Mouse (Mus musculus) C2C12 (cell line): Measurements from ENCODE around the gene Trio. TPM values are rescaled to one million over a fixed set of nuclear protein-coding genes. Genes with fewer than 3 reads are reported as not detected.

Source experiments
- H3K27me3 ChIP-seq: one replicate; pipeline ENCODE4 v1.6.1; 2011; ENCODE audit not compliant: control insufficient read depth, insufficient read depth, insufficient read length
- H3K36me3 ChIP-seq: one replicate; pipeline ENCODE4 v1.6.1; 2011; ENCODE audit not compliant: control insufficient read depth, insufficient read depth
- H3K4me3 ChIP-seq: one replicate; pipeline ENCODE4 v1.5.1; 2011; ENCODE audit warnings: mild to moderate bottlenecking, control low read depth; ENCODE audit not compliant: poor library complexity, insufficient read depth, severe bottlenecking
- H3K79me2 ChIP-seq: one replicate; pipeline ENCODE4 v1.6.1; 2011; ENCODE audit not compliant: control insufficient read depth, insufficient read depth
- H3K79me3 ChIP-seq: one replicate; pipeline ENCODE4 v1.6.1; 2011; ENCODE audit warnings: low read depth, control low read depth
- H3ac ChIP-seq: one replicate; pipeline ENCODE3; 2011; ENCODE audit warnings: low read depth; ENCODE audit not compliant: control insufficient read depth, insufficient read length
- CEBPB ChIP-seq: IDR thresholded peaks from one replicate; pipeline ENCODE4 v1.6.1; 2011; ENCODE audit warnings: low read depth, mild to moderate bottlenecking, control low read depth, moderate library complexity
- CTCF ChIP-seq: IDR thresholded peaks from one replicate; pipeline ENCODE4 v1.5.1; 2011; ENCODE audit not compliant: control insufficient read depth, insufficient read depth, insufficient read length
- FOSL1 ChIP-seq: IDR thresholded peaks from one replicate; pipeline ENCODE4 v1.8.0; 2011; ENCODE audit warnings: mild to moderate bottlenecking, low read length; ENCODE audit not compliant: poor library complexity, insufficient read depth, severe bottlenecking
- MAX ChIP-seq: IDR thresholded peaks from one replicate; pipeline ENCODE4 v1.6.1; 2011; ENCODE audit warnings: mild to moderate bottlenecking, control low read depth
- MYOD1 ChIP-seq: IDR thresholded peaks from one replicate; pipeline ENCODE4 v1.6.1; 2011; ENCODE audit warnings: low read depth; ENCODE audit not compliant: control insufficient read depth, insufficient read length
- MYOG ChIP-seq: IDR thresholded peaks from one replicate; pipeline ENCODE4 v1.6.1; 2011; ENCODE audit not compliant: control insufficient read depth, insufficient read length; ENCODE audit errors: extremely low read depth
- USF1 ChIP-seq: IDR thresholded peaks from one replicate; pipeline ENCODE4 v1.6.1; 2011; ENCODE audit warnings: low read depth, mild to moderate bottlenecking, control low read depth, moderate library complexity
- polyA plus RNA-seq: library from polyadenylated mRNA; unstranded; fragments of >200 nt; fragmentation: generic; extraction: Trizol; gene quantifications from one replicate; pipeline ENCODE4 v1.2.1, GENCODE M21; 2012; ENCODE audit warnings: missing spikeins

Gene Trio
- polyA plus RNA-seq, 1 experiment: 26.2 TPM

DNA sequence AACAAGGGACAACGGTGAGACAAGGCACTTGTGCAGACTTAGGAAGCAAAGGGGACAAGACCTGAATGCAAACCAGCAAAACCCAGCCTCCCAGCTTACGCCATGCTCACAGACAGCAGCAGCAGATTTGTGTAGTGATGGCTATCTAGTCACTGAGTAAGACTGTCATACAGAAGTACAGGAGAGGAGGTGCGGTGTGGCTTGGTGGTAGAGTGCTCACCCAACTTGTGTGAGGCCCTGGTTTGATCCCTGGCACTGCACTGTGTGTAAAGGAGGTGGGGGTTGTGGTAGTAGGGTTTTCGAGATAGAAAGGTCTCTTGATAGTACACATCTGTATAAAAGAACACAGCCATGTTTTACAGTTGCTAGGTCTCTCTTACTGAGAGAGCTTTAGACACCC is 198.8 kb downstream of the Trio start:
- Histone ChIP-seq H3K4me3 (no peak overlapping the region), H3K36me3 (peaks cover 97% of the 10 kb centered on the region), H3ac (no peak overlapping the region), H3K27me3 (no peaks in the 10 kb centered on the region), H3K79me3 (no peaks in the 10 kb centered on the region), H3K79me2 (no peaks in the 10 kb centered on the region)
- TF ChIP-seq CTCF: no peak
- no peak for TF ChIP-seq MYOG
- TF ChIP-seq USF1: no peak
- TF ChIP-seq FOSL1: no peak
- TF ChIP-seq MAX: no peak
- no peak for TF ChIP-seq MYOD1

DNA sequence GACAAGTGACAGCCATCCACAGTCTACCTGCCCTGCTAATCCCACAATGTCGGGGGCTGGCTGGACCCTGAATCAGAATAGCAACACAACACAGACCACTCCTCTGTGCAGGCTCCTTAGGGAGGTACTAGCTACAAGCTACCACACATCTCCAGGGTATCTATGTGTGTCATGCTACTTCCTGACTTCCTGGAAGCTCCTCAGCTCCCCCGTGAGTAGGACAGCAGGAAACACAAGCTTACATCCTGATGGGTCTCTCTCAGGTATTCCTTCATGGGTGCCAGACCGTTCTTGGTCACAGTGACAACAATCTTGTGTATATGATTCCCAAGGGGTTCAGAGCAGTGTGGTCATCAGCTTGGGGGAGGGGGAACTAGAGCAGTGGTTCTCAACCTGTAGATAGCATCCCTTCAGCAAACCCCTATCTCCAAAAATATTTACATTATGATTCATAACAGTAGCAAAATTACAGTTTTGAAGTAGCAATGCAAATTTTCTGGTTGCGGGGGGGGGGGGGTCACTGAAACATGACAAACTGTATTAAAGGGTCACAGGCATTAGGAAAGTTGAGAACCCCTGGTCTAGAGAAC is 199.5 kb downstream of the Trio start:
- no peak overlapping the region for H3ac ChIP-seq
- no peaks in the 10 kb centered on the region for H3K27me3 ChIP-seq
- H3K36me3 ChIP-seq: peaks cover 97% of the 10 kb centered on the region
- no peak overlapping the region for H3K4me3 ChIP-seq
- no peaks in the 10 kb centered on the region for H3K79me3 ChIP-seq
- TF ChIP-seq FOSL1 (no peak), MYOD1 (no peak), CEBPB (no peak), CTCF (no peak), MAX (no peak), MYOG (no peak), USF1 (no peak)
- H3K79me2 ChIP-seq: no peaks in the 10 kb centered on the region

DNA sequence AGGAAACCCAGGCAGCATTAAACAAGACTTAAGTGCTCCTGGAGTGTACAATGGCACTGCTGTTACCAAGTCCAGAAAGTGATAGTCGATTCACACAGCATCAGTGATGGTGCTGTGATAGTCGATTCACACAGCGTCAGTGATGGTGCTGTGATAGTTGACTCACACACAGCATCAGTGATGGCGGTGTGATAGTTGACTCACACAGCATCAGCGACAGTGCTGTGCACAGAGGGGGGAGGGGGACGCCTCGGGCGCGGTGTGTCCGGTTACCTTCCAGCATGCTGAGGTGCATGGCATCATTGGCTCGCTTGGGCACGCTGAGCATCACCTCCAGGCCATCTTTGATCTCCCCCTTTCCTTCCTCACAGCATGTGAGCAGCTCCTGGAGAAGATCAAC is 200.3 kb downstream of the Trio start:
- Histone ChIP-seq H3K79me3 (no peaks in the 10 kb centered on the region), H3K27me3 (no peaks in the 10 kb centered on the region), H3K4me3 (no peak overlapping the region), H3K79me2 (no peaks in the 10 kb centered on the region), H3K36me3 (peaks cover 97% of the 10 kb centered on the region), H3ac (no peak overlapping the region)
- TF ChIP-seq CTCF (no peak), USF1 (no peak), MYOG (no peak)

DNA sequence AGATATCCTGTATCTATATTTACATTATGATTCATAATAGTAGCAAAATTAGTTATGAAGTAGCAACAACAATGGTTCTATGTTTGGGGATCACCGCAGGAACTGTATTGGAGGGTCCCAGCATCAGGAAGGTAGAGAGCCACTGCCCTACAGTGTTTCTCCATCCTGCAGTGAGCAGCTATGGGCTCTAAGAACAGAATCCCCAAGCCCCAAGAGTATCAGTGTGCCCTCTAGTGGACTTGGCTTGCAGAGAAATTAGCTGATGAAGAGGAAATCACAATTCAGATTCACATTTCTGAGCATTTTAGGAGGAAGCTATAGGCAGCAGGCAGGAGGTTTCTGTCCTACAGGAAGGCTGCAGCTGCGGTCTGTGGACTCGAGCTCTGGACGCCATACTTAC is 202.1 kb downstream of the Trio start:
- Histone ChIP-seq H3K4me3 (no peak overlapping the region), H3ac (no peak overlapping the region), H3K27me3 (no peaks in the 10 kb centered on the region), H3K79me2 (no peaks in the 10 kb centered on the region), H3K36me3 (peaks cover 96% of the 10 kb centered on the region), H3K79me3 (no peaks in the 10 kb centered on the region)
- TF ChIP-seq FOSL1 (no peak), CTCF (peak; percentile 7)

DNA sequence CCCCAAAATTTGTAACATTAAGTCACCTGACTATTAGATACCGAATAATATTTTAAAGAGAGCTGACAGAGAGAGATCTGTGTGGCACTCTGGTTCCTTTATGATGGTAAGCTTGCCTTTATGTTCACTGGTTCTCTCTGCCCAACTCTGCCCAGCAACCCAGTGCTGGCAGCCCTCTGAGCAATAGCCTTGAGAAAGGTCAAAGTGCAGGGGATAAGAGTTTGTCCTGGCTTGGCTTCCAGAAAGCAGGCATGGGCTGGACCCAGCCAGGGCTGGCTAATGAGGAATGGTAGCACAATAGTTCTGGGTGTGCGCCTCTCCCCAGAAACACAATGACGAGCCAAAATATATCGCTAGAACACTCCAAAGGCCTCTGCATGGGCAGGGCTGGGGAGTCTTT is 203.2 kb downstream of the Trio start:
- Histone ChIP-seq H3ac (no peak overlapping the region), H3K36me3 (peaks cover 96% of the 10 kb centered on the region), H3K79me2 (no peaks in the 10 kb centered on the region), H3K79me3 (no peaks in the 10 kb centered on the region), H3K4me3 (no peak overlapping the region), H3K27me3 (no peaks in the 10 kb centered on the region)
- TF ChIP-seq CTCF: no peak
- no peak for TF ChIP-seq MYOD1
- no peak for TF ChIP-seq MYOG
- no peak for TF ChIP-seq FOSL1
- no peak for TF ChIP-seq CEBPB
- no peak for TF ChIP-seq MAX
- TF ChIP-seq USF1: no peak

DNA sequence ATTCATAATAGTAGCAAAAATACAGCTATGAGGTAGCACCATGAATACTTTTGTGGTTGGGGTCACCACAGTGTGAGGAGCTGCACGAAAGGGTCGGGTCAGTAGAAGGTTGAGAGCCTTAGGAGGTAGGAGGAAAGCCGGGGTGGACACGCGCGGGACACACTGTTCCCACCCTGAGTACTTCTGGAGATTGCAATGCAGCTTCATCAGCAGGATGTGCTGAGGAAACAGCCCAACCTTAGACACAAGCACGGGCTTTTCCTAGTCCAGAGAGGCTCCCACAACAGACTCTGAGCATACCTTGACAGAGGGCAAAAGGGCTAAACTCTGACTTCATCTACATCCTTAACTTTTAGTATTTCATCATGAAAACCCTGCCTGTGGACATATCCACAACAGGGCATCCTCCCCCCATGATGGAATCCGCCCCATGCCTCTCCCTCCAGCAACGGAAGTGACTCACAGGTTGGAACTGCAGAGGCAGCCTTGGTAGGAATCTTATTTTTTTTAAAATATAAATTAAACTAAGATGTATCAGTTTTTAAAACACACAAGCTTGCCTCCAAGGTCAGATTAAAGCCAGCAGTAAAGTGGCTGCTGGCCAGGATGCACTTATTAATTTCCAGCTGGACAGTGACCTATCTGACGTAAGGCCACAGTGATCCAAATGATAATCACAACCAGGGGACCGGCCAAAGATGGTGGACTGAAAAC is 203.8 kb downstream of the Trio start:
- no peak for TF ChIP-seq CTCF
- no peak for TF ChIP-seq USF1
- TF ChIP-seq MYOG: no peak
- TF ChIP-seq CEBPB: no peak
- no peak for TF ChIP-seq FOSL1
- TF ChIP-seq MYOD1: no peak
- no peak for TF ChIP-seq MAX
- H3K4me3 ChIP-seq: no peak overlapping the region
- no peaks in the 10 kb centered on the region for H3K79me2 ChIP-seq
- no peak overlapping the region for H3ac ChIP-seq
- H3K79me3 ChIP-seq: no peaks in the 10 kb centered on the region
- H3K27me3 ChIP-seq: no peaks in the 10 kb centered on the region
- peaks cover 96% of the 10 kb centered on the region for H3K36me3 ChIP-seq
